Mouse (Mus musculus): ENCODE measurements at regions not wholly inside any gene's neighbourhood (a gene's known extent, or its start where the extent isn't known, plus 50 kb on each side); places are given as distances from the start of the nearest gene placed in this dataset.
"Not testable (repeated sequence)": the region's sequence is repeated elsewhere in the genome, so short reads cannot be mapped to it uniquely, and the experiment has no call there.

GRCm38 (mm10) chr10:118617291-118618044, 176.6 kb downstream of the Ifng start:
- no peak for TF ChIP-seq ZKSCAN1 (IDR thresholded peaks at IDR 0.05; ENCODE audit: borderline replicate concordance, low read depth, low read length)
- no peak for TF ChIP-seq JUN (IDR thresholded peaks at IDR 0.05; ENCODE audit: insufficient read depth, low read depth, low read length)
- no peak for TF ChIP-seq CTCF (conservative IDR thresholded peaks at IDR 0.05 in 1 of 2, IDR thresholded peaks at IDR 0.05 in 1 of 2; ENCODE audit: low read depth in 2 of 2, low read length in 2 of 2)
- no peak for TF ChIP-seq RCOR1 (conservative IDR thresholded peaks at IDR 0.05; ENCODE audit: low read depth, low read length)
- TF ChIP-seq EP300 (IDR thresholded peaks at IDR 0.05; ENCODE audit: low read length), result no peak
- TF ChIP-seq IRF4 (IDR thresholded peaks at IDR 0.05; ENCODE audit: low read depth, low read length), result no peak
- no peak for TF ChIP-seq ELF1 (IDR thresholded peaks at IDR 0.05; ENCODE audit: low read depth, low read length)
- no peak for TF ChIP-seq UBTF (IDR thresholded peaks at IDR 0.05; ENCODE audit: low read depth, low read length)
- dilution Hi-C loops (cut with MboI; ENCODE audit: extremely low pct_ligation_motif_present, extremely low pct_unique_long_range_greater_than_20kb, low sequenced_read_pairs), result no loop called here
- H3K4me2 ChIP-seq (ENCODE audit: insufficient read depth, low read depth, poor library complexity, severe bottlenecking), result no peak overlapping the region

GRCm38 (mm10) chr10:118618251-118618650, 177.4 kb downstream of the Ifng start:
- DNase-seq (ENCODE audit: extremely low read depth); H3K9ac ChIP-seq (ENCODE audit: insufficient read depth, low read depth); H3K4me1 ChIP-seq (ENCODE audit: control insufficient read depth in 1 of 2, insufficient read depth in 2 of 2); H3K36me3 ChIP-seq (replicated peaks in 1 of 2; ENCODE audit: control insufficient read depth in 1 of 2, insufficient read depth in 1 of 2, low read length in 1 of 2); H3K27me3 ChIP-seq (replicated peaks); H3K9me3 ChIP-seq (replicated peaks; ENCODE audit: low read length); H3K27ac ChIP-seq (ENCODE audit: insufficient read depth, low read depth); H3K79me2 ChIP-seq (replicated peaks; ENCODE audit: control insufficient read depth, extremely low read depth, insufficient read depth, poor library complexity, severe bottlenecking); H3K4me3 ChIP-seq (replicated peaks in 1 of 3; ENCODE audit: low read depth in 2 of 3, low read length in 2 of 3, poor library complexity in 1 of 3); in situ Hi-C loops (cut with MboI; ENCODE audit: low pct_ligation_motif_present, low pct_unique_long_range_greater_than_20kb, low sequenced_read_pairs); dilution Hi-C loops (cut with MboI; ENCODE audit: extremely low pct_ligation_motif_present, extremely low pct_unique_long_range_greater_than_20kb, low sequenced_read_pairs); H3K4me2 ChIP-seq (ENCODE audit: insufficient read depth, low read depth, poor library complexity, severe bottlenecking): not testable (repeated sequence)

More at GRCm38 (mm10) chr10:118617291-118618044, 176.6 kb downstream of the Ifng start:
- H3K27ac ChIP-seq (ENCODE audit: insufficient read depth, low read depth), result no peak overlapping the region
- no peak overlapping the region for H3K4me3 ChIP-seq (replicated peaks in 1 of 3; ENCODE audit: low read depth in 2 of 3, low read length in 2 of 3, poor library complexity in 1 of 3)
- no peaks in the 10 kb centered on the region for H3K36me3 ChIP-seq (replicated peaks in 1 of 2; ENCODE audit: control insufficient read depth in 1 of 2, insufficient read depth in 1 of 2, low read length in 1 of 2)
- H3K9ac ChIP-seq (ENCODE audit: insufficient read depth, low read depth), result no peak overlapping the region
- H3K9me3 ChIP-seq (replicated peaks; ENCODE audit: low read length), result no peaks in the 10 kb centered on the region
- in situ Hi-C loops (cut with MboI; ENCODE audit: low pct_ligation_motif_present, low pct_unique_long_range_greater_than_20kb, low sequenced_read_pairs), result no loop called here
- no peak for DNase-seq (ENCODE audit: extremely low read depth)
- no peaks in the 10 kb centered on the region for H3K4me1 ChIP-seq (ENCODE audit: control insufficient read depth in 1 of 2, insufficient read depth in 2 of 2)
- no peaks in the 10 kb centered on the region for H3K27me3 ChIP-seq (replicated peaks)
- no peaks in the 10 kb centered on the region for H3K79me2 ChIP-seq (replicated peaks; ENCODE audit: control insufficient read depth, extremely low read depth, insufficient read depth, poor library complexity, severe bottlenecking)

DNA sequence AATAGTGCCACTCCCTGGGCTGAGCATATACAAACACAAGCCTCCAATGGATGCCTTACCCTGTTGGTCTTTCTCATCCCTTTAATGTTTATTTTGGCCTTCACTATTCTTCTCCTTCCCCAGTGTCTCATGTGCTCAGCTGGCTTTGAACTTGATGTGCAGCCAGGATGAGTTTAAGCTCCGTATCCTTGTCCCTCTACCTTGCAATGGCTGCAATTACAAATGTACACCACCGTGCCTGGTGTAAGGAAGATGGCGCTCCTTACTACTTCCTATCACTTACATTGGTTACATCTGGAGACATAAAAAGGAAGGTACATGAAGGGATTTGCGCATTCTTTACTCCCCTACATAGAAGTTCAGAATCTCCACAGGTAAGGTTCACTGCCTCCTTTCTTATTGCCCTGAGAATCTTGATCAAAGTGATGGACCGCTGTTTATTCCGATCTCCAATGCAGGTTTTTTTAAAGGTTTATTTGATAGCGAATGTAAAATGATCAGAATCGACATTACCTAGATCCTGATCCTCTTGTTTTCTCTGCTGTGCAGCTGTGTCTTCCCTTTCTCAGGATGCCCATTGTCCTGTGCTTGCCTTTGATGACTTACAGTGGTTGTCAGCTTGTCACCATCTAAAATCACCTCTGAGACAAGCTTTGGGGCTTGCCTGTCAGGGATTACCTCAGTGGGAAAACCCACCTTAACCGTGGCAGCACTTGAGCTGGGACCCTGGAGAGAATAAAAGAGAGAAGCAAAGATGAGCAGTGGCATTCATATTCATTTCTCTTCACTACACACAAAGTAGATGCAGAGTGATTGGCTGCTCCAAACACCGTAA, 178.1 kb downstream of the Ifng start:
- no peak for DNase-seq (ENCODE audit: extremely low read depth)
- Histone ChIP-seq H3K4me2 (ENCODE audit: insufficient read depth, low read depth, poor library complexity, severe bottlenecking) (no peak overlapping the region), H3K9ac (ENCODE audit: insufficient read depth, low read depth) (no peak overlapping the region), H3K79me2 (replicated peaks; ENCODE audit: control insufficient read depth, extremely low read depth, insufficient read depth, poor library complexity, severe bottlenecking) (no peaks in the 10 kb centered on the region), H3K9me3 (replicated peaks; ENCODE audit: low read length) (no peaks in the 10 kb centered on the region), H3K4me3 (replicated peaks in 1 of 3; ENCODE audit: low read depth in 2 of 3, low read length in 2 of 3, poor library complexity in 1 of 3) (no peak overlapping the region), H3K27ac (ENCODE audit: insufficient read depth, low read depth) (no peak overlapping the region), H3K36me3 (replicated peaks in 1 of 2; ENCODE audit: control insufficient read depth in 1 of 2, insufficient read depth in 1 of 2, low read length in 1 of 2) (no peaks in the 10 kb centered on the region), H3K27me3 (replicated peaks) (no peaks in the 10 kb centered on the region), H3K4me1 (ENCODE audit: control insufficient read depth in 1 of 2, insufficient read depth in 2 of 2) (no peaks in the 10 kb centered on the region)
- dilution Hi-C loops (cut with MboI; ENCODE audit: extremely low pct_ligation_motif_present, extremely low pct_unique_long_range_greater_than_20kb, low sequenced_read_pairs) (no loop called here), in situ Hi-C loops (cut with MboI; ENCODE audit: low pct_ligation_motif_present, low pct_unique_long_range_greater_than_20kb, low sequenced_read_pairs) (no loop called here)
- TF ChIP-seq RCOR1 (conservative IDR thresholded peaks at IDR 0.05; ENCODE audit: low read depth, low read length) (no peak), HCFC1 (IDR thresholded peaks at IDR 0.05; ENCODE audit: low read depth, low read length) (no peak), ZKSCAN1 (IDR thresholded peaks at IDR 0.05; ENCODE audit: borderline replicate concordance, low read depth, low read length) (no peak), TCF12 (IDR thresholded peaks at IDR 0.05; ENCODE audit: low read depth, low read length) (no peak), CHD2 (IDR thresholded peaks at IDR 0.05; ENCODE audit: low read length) (no peak), PAX5 (IDR thresholded peaks at IDR 0.05; ENCODE audit: low read length) (no peak), ELF1 (IDR thresholded peaks at IDR 0.05; ENCODE audit: low read depth, low read length) (no peak), MAFK (IDR thresholded peaks at IDR 0.05; ENCODE audit: insufficient replicate concordance, low read length) (no peak), POLR2A (IDR thresholded peaks at IDR 0.05; ENCODE audit: low read depth, low read length) (no peak), GABPA (IDR thresholded peaks at IDR 0.05; ENCODE audit: insufficient replicate concordance, low read depth, low read length) (no peak), NRF1 (IDR thresholded peaks at IDR 0.05; ENCODE audit: low read depth, low read length) (no peak), E2F4 (IDR thresholded peaks at IDR 0.05; ENCODE audit: insufficient replicate concordance, low read depth, low read length) (no peak), MAX (IDR thresholded peaks at IDR 0.05; ENCODE audit: low read length) (no peak), ZNF384 (IDR thresholded peaks at IDR 0.05; ENCODE audit: low read depth, low read length) (no peak), EP300 (IDR thresholded peaks at IDR 0.05; ENCODE audit: low read length) (no peak), TBP (conservative IDR thresholded peaks at IDR 0.05; ENCODE audit: low read depth, low read length) (no peak), ZC3H11A (IDR thresholded peaks at IDR 0.05; ENCODE audit: low read depth, low read length) (no peak)
